Mouse (Mus musculus): ENCODE measurements around the gene Anapc2. TPM values are rescaled to one million over a fixed set of nuclear protein-coding genes. Genes with fewer than 3 reads are reported as not detected.

The Anapc2 gene
- polyA plus RNA-seq, 1 experiment from 2014 or later, result 143 TPM

DNA sequence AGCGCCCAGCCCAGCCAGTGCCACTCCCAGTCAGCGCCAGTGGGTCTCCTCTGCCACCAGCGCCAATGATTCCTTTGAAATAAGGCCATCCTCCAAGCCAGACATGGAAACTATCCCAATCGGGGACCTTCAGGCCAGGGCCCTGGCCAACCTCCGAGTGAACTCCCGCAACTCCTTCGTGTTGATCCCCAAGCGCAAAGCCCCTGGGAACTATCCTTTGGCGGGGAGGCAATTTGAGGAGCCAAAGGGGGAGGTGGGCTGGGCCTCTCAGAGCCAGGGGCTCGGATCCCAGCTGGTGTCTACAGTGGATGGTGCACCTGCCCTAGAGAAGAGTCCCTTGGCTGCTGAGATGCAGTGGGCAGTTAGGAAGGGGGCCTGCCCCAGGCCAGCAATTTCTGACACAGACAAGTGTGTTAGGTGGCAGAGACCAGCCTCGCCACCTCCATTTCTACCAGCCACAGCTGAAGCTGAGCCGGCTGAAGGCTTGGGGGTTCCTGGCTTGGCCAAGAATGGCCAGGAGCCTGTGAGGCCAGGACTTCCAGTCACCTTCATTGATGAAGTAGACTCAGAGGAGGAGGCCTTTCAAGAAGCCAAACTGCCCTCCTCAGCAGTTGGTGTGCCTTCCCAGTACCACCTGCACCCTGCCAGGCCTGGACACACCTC lies 8.5 kb upstream of the Anapc2 start:
- no peaks in the 10 kb centered on the region for H3K36me3 ChIP-seq
- peak overlapping the region; percentile 94 for H3K4me2 ChIP-seq
- H3K9ac ChIP-seq, result peak overlapping the region; percentile 64
- peak overlapping the region; percentile 80; the same call in 1 of the 2 replicates for H3K27ac ChIP-seq (replicated peaks)
- H3K27me3 ChIP-seq, result no peaks in the 10 kb centered on the region
- 21% methylated on average over 12 of the region's 12 CpGs for WGBS
- no peaks in the 10 kb centered on the region for H3K9me3 ChIP-seq
- H3K4me3 ChIP-seq, result peak overlapping the region; percentile 74
- ATAC-seq (ENCODE audit: low FRiP score, low read depth), result no peak
- peaks cover 53% of the 10 kb centered on the region for H3K4me1 ChIP-seq (replicated peaks)

DNA sequence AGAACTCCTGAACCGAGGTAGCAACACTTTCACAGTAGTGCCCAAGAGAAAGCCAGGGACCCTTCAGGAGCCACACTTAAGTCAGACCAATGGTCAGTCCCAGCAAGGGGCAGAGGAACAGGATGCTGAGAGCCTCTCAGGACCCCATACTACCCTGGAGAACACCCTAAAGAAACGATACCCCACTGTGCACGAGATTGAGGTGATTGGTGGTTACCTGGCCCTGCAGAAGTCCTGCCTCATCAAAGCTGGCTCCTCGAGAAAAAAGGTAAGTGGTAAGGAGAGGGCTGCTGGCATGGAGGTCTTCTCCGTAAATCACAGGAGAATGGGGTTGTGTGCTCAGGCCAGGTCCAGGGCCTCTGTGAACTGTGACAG lies 8.0 kb upstream of the Anapc2 start:
- no peaks in the 10 kb centered on the region for H3K9me3 ChIP-seq
- peaks cover under 1% of the 10 kb centered on the region; the same call in 1 of the 2 replicates for H3K36me3 ChIP-seq
- ATAC-seq (ENCODE audit: low FRiP score, low read depth), result no peak
- no peaks in the 10 kb centered on the region for H3K27me3 ChIP-seq
- H3K9ac ChIP-seq, result peak overlapping the region; percentile 64
- H3K27ac ChIP-seq (replicated peaks), result no peak overlapping the region
- peak overlapping the region; percentile 74 for H3K4me3 ChIP-seq
- 77% methylated on average over 5 of the region's 5 CpGs for WGBS
- peaks cover 53% of the 10 kb centered on the region for H3K4me1 ChIP-seq (replicated peaks)
- peak overlapping the region; percentile 94 for H3K4me2 ChIP-seq

DNA sequence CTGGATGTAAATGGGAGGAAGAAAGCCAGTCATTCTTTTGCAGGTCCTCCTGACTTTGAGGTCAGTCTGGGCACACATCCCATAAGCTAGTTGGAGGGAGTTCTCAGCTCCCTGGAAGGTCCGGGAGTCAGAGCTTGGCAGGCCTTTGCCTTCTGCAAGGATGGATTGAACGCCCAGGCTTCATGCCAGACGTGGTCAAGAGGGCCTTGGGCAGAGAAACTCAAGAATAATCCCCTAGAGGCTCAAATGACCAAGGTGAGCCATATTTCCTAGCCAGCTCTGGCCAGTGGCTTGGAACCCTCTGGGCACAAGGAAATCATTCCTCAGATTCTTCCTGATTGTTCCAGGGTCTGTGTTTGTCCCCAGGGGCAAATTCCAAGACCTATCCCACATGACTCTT lies 7.4 kb upstream of the Anapc2 start:
- Histone ChIP-seq H3K27ac (replicated peaks) (no peak overlapping the region), H3K4me2 (peak overlapping the region; percentile 94)

DNA sequence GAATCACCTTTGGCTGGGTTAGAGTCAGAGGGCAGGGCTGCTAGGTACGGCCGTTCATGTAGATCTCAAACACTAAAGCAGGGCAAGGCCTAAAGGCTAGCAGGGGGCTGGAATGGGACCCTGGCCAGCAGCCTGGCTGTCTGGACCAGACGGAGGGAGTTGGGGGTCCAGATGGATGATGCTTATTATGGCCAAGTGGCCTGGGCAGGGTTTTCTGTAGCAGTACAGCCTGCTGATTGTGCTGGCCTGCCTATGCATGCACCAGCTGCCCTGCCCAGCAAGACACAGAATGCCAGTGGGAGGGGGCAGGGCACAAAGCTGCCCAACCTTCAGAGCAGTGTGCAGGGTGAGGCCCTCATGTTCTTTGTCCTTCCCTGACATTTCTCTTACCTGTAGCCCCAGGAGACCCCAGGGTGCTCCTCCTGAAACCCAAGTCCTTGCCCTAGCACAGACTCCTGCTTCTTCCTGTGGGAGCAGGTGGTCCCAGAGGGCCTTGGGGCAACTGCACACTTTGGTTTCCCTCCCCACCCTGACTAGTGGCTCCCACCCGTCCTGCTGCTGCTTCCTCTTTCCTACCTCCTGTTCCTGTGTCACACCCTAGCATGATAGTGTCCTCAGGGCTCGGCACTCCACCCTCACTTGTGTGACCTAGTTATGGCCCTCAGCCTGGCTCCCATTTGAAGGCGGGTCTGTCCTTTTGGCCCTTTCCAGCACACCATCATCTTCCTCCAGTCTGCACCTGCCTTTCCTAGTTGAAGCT lies 6.2 kb upstream of the Anapc2 start:
- WGBS, result 49% methylated on average over 6 of the region's 6 CpGs
- Histone ChIP-seq H3K4me3 (peak overlapping the region; percentile 10), H3K4me1 (replicated peaks) (peaks cover 65% of the 10 kb centered on the region), H3K4me2 (peak overlapping the region; percentile 94), H3K27ac (replicated peaks) (peak overlapping the region; percentile 73), H3K27me3 (no peaks in the 10 kb centered on the region), H3K36me3 (peaks cover 17% of the 10 kb centered on the region; the same call in 1 of the 2 replicates), H3K9me3 (no peaks in the 10 kb centered on the region), H3K9ac (peak overlapping the region; percentile 13; the same call in 1 of the 2 replicates)
- ATAC-seq (ENCODE audit: low FRiP score, low read depth), result no peak

More for the DNA sequence above, 7.4 kb upstream of the Anapc2 start:
- WGBS, result 59% methylated on average over 3 of the region's 3 CpGs
- Histone ChIP-seq H3K36me3 (peaks cover 6% of the 10 kb centered on the region; the same call in 1 of the 2 replicates), H3K4me3 (peak overlapping the region; percentile 74), H3K9ac (no peak overlapping the region; the same call in 1 of the 2 replicates), H3K4me1 (replicated peaks) (peaks cover 53% of the 10 kb centered on the region), H3K27me3 (no peaks in the 10 kb centered on the region), H3K9me3 (no peaks in the 10 kb centered on the region)
- ATAC-seq (ENCODE audit: low FRiP score, low read depth), result no peak

- Histone ChIP-seq H3K4me2 (peak overlapping the region; percentile 94), H3K4me1 (replicated peaks) (peaks cover 72% of the 10 kb centered on the region), H3K9ac (0 out of 2 replicates have a peak overlapping the region, but pooled peaks have one; percentile 13), H3K4me3 (peak overlapping the region; percentile 10; the same call in 1 of the 2 replicates), H3K36me3 (peaks cover 17% of the 10 kb centered on the region; the same call in 1 of the 2 replicates), H3K27ac (replicated peaks) (peak overlapping the region; percentile 73), H3K27me3 (no peaks in the 10 kb centered on the region), H3K9me3 (no peaks in the 10 kb centered on the region)
- 27% methylated on average over 2 of the region's 2 CpGs for WGBS
- no peak for ATAC-seq (ENCODE audit: low FRiP score, low read depth)
Observed at GRCm38 (mm10) chr2:25266720-25267119, 5.6 kb upstream of the Anapc2 start.

GRCm38 (mm10) chr2:25267241-25267640 lies 5.0 kb upstream of the Anapc2 start:
- Histone ChIP-seq H3K4me3 (peak overlapping the region; percentile 10; the same call in 1 of the 2 replicates), H3K4me2 (peak overlapping the region; percentile 94), H3K36me3 (peaks cover 17% of the 10 kb centered on the region; the same call in 1 of the 2 replicates), H3K9me3 (no peaks in the 10 kb centered on the region), H3K4me1 (replicated peaks) (peaks cover 72% of the 10 kb centered on the region), H3K27me3 (no peaks in the 10 kb centered on the region), H3K27ac (replicated peaks) (peak overlapping the region; percentile 73), H3K9ac (no peak overlapping the region)
- no peak for ATAC-seq (ENCODE audit: low FRiP score, low read depth)

- Histone ChIP-seq H3K9me3 (no peaks in the 10 kb centered on the region), H3K27ac (replicated peaks) (no peak overlapping the region), H3K36me3 (peaks cover 17% of the 10 kb centered on the region; the same call in 1 of the 2 replicates), H3K9ac (no peak overlapping the region), H3K27me3 (no peaks in the 10 kb centered on the region), H3K4me1 (replicated peaks) (peaks cover 74% of the 10 kb centered on the region), H3K4me2 (no peak overlapping the region; the same call in 1 of the 2 replicates), H3K4me3 (no peak overlapping the region)
- 71% methylated on average over 4 of the region's 4 CpGs for WGBS
- no peak for ATAC-seq (ENCODE audit: low FRiP score, low read depth)
Observed at GRCm38 (mm10) chr2:25267746-25268309, 4.5 kb upstream of the Anapc2 start.

DNA sequence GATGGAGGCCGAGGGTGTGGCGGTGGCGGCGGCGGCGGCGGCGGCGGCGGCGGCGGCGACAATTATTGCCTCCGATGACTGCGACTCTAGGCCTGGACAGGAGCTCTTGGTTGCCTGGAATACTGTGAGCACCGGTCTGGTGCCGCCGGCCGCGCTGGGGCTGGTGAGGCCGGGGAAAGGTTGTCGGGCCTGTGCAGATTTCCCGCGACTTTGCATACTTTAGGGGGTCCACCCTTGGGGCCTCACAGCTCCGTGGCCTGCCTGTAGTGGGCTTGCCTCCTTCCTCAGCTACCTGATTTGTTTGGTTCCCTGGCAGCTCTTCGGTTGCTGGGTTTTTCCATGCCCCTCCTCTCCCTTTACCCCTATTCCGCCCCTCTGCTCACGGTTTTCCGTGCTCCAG lies 237 bp downstream of the Anapc2 start:
- H3K36me3 ChIP-seq, result peaks cover 56% of the 10 kb centered on the region
- peak overlapping the region; percentile 97 for H3K4me2 ChIP-seq
- peak; percentile 71 for ATAC-seq (ENCODE audit: low FRiP score, low read depth)

GRCm38 (mm10) chr2:25273010-25273409 lies 732 bp downstream of the Anapc2 start:
- whole genome bisulfite sequencing, result 42% methylated on average over 16 of the region's 16 CpGs
- Histone ChIP-seq H3K4me3 (peak overlapping the region; percentile 87), H3K9ac (peak overlapping the region; percentile 91), H3K27ac (replicated peaks) (peak overlapping the region; percentile 79), H3K4me2 (peak overlapping the region; percentile 97), H3K27me3 (no peaks in the 10 kb centered on the region), H3K9me3 (no peaks in the 10 kb centered on the region), H3K4me1 (replicated peaks) (peaks cover 46% of the 10 kb centered on the region), H3K36me3 (peaks cover 61% of the 10 kb centered on the region)
- ATAC-seq (ENCODE audit: low FRiP score, low read depth), result no peak

More for the DNA sequence above, 237 bp downstream of the Anapc2 start:
- Histone ChIP-seq H3K4me3 (peak overlapping the region; percentile 87), H3K9ac (peak overlapping the region; percentile 91), H3K4me1 (replicated peaks) (peaks cover 51% of the 10 kb centered on the region), H3K27ac (replicated peaks) (peak overlapping the region; percentile 79), H3K9me3 (no peaks in the 10 kb centered on the region), H3K27me3 (no peaks in the 10 kb centered on the region)
- WGBS, result 1% methylated on average over 16 of the region's 29 CpGs

- H3K9ac ChIP-seq, result no peak overlapping the region
- peaks cover 8% of the 10 kb centered on the region for H3K4me1 ChIP-seq (replicated peaks)
- no peak overlapping the region for H3K4me3 ChIP-seq
- H3K27me3 ChIP-seq, result no peaks in the 10 kb centered on the region
- no peak; the same call in 1 of the 2 replicates for ATAC-seq (ENCODE audit: low FRiP score, low read depth)
- 64% methylated on average over 13 of the region's 13 CpGs for WGBS
- H3K36me3 ChIP-seq, result peaks cover 94% of the 10 kb centered on the region
- H3K9me3 ChIP-seq, result no peaks in the 10 kb centered on the region
- H3K4me2 ChIP-seq, result no peak overlapping the region
- no peak overlapping the region for H3K27ac ChIP-seq (replicated peaks)
Observed at GRCm38 (mm10) chr2:25278928-25279882, 6.9 kb downstream of the Anapc2 start.

- H3K4me1 ChIP-seq (replicated peaks), result peaks cover 22% of the 10 kb centered on the region
- peaks cover 48% of the 10 kb centered on the region for H3K36me3 ChIP-seq
- no peak overlapping the region for H3K9ac ChIP-seq
- no peaks in the 10 kb centered on the region for H3K9me3 ChIP-seq
- H3K4me3 ChIP-seq, result no peak overlapping the region
- no peak overlapping the region for H3K4me2 ChIP-seq
- ATAC-seq (ENCODE audit: low FRiP score, low read depth), result no peak
- peaks cover 26% of the 10 kb centered on the region for H3K27me3 ChIP-seq
- H3K27ac ChIP-seq (replicated peaks), result no peak overlapping the region
- 91% methylated on average over 2 of the region's 2 CpGs for WGBS
Observed at GRCm38 (mm10) chr2:25285551-25285950, 13.3 kb downstream of the Anapc2 start.
